Comparison of ENCODE assay signal across 18 mouse cellular contexts in genomic region chr1:188830527-188831407, GRCm38 (mm10).
DNase-seq lines count a peak whose midpoint lies in the region; ATAC-seq and TF ChIP-seq lines count a peak whose summit lies in the region.
"Had no signal": no experiment of that assay in that cellular context is flagged by ENCODE, and none has a peak within 500 bp of the region (broad histone marks: within the 10 kb centered on the region; RNA-seq: fewer than 3 reads in every experiment).

No protein-coding gene starts in this region.

- no peak overlapping the region for H3K4me3 ChIP-seq in hindbrain, embryonic 10.5 days
- no peak overlapping the region for H3K4me3 ChIP-seq in hindbrain, embryonic 16.5 days (ENCODE audit: low read length)
- no peak overlapping the region for H3K4me3 ChIP-seq in limb, embryonic 12.5 days (replicated peaks)
- no peak overlapping the region for H3K4me3 ChIP-seq in liver, postnatal 0 days (ENCODE audit: low read depth, low read length)
- H3K4me3 ChIP-seq: embryonic facial prominence, embryonic 15.5 days; heart, embryonic 10.5 days; limb, embryonic 15.5 days; neural tube, embryonic 15.5 days had no signal

- WGBS in hindbrain, embryonic 10.5 days = 67% methylated on average over 11 of the region's 11 CpGs
- WGBS in hindbrain, embryonic 16.5 days = 62% methylated on average over 11 of the region's 11 CpGs
- WGBS in limb, embryonic 12.5 days = 40% methylated on average over 11 of the region's 11 CpGs
- 47% methylated on average over 11 of the region's 11 CpGs for WGBS in liver, postnatal 0 days (ENCODE audit: insufficient replicate concordance)

- peaks cover 34% of the 10 kb centered on the region for H3K4me1 ChIP-seq in hindbrain, embryonic 10.5 days (replicated peaks)
- peaks cover 4% of the 10 kb centered on the region; the same call in 1 of the 2 replicates for H3K4me1 ChIP-seq in hindbrain, embryonic 16.5 days (ENCODE audit: control insufficient read depth, insufficient read depth, low read depth, low read length)
- peaks cover 12% of the 10 kb centered on the region for H3K4me1 ChIP-seq in limb, embryonic 12.5 days (replicated peaks)
- no peaks in the 10 kb centered on the region for H3K4me1 ChIP-seq in liver, postnatal 0 days (ENCODE audit: insufficient read depth)
- H3K4me1 ChIP-seq: embryonic facial prominence, embryonic 15.5 days; heart, embryonic 10.5 days had no signal

- no peak for ATAC-seq in hindbrain, embryonic 16.5 days
- no peak for ATAC-seq in limb, embryonic 12.5 days (ENCODE audit: insufficient number of reproducible peaks, insufficient read depth, low FRiP score, low TSS enrichment, low read depth)
- ATAC-seq in liver, postnatal 0 days = peak; percentile 35; the same call in 1 of the 2 replicates
- ATAC-seq: forebrain, embryonic 14.5 days; inflammation-experienced regulatory T-cells, adult 6 months had no signal

- H3K36me3 ChIP-seq in hindbrain, embryonic 10.5 days = no peaks in the 10 kb centered on the region
- no peaks in the 10 kb centered on the region for H3K36me3 ChIP-seq in hindbrain, embryonic 16.5 days (ENCODE audit: control insufficient read depth, insufficient read depth, low read length)
- H3K36me3 ChIP-seq in limb, embryonic 12.5 days = no peaks in the 10 kb centered on the region
- no peaks in the 10 kb centered on the region for H3K36me3 ChIP-seq in liver, postnatal 0 days (replicated peaks; ENCODE audit: insufficient read depth, low read length)
- H3K36me3 ChIP-seq: embryonic facial prominence, embryonic 15.5 days; heart, embryonic 10.5 days; limb, embryonic 15.5 days; neural tube, embryonic 15.5 days had no signal

- H3K27me3 ChIP-seq in hindbrain, embryonic 10.5 days (ENCODE audit: insufficient read depth, poor library complexity, severe bottlenecking) = peaks cover under 1% of the 10 kb centered on the region; the same call in 1 of the 2 replicates
- no peaks in the 10 kb centered on the region for H3K27me3 ChIP-seq in hindbrain, embryonic 16.5 days (replicated peaks; ENCODE audit: control insufficient read depth, insufficient read depth, low read length)
- 0 out of 2 replicates have a peak, but pooled peaks cover 4% of the 10 kb centered on the region for H3K27me3 ChIP-seq in limb, embryonic 12.5 days
- no peaks in the 10 kb centered on the region for H3K27me3 ChIP-seq in liver, postnatal 0 days (ENCODE audit: insufficient read depth, low read length)
- H3K27me3 ChIP-seq: neural tube, embryonic 15.5 days had no signal

- no peak for TF ChIP-seq CTCF in liver, postnatal 0 days (IDR thresholded peaks at IDR 0.05; ENCODE audit: low read depth)

- H3K9ac ChIP-seq in hindbrain, embryonic 16.5 days (ENCODE audit: low read depth, low read length) = no peak overlapping the region
- no peak overlapping the region for H3K9ac ChIP-seq in limb, embryonic 12.5 days (replicated peaks)
- no peak overlapping the region for H3K9ac ChIP-seq in liver, postnatal 0 days (replicated peaks)
- H3K9ac ChIP-seq: embryonic facial prominence, embryonic 15.5 days; limb, embryonic 15.5 days; neural tube, embryonic 15.5 days had no signal

- 0 out of 2 replicates have a peak, but pooled peaks have one; percentile 17 for TF ChIP-seq EP300 in liver, postnatal 0 days (IDR thresholded peaks at IDR 0.05; ENCODE audit: low read depth)

- H3K27ac ChIP-seq in hindbrain, embryonic 10.5 days = peak overlapping the region; percentile 53; the same call in 1 of the 2 replicates
- H3K27ac ChIP-seq in hindbrain, embryonic 16.5 days (ENCODE audit: low read depth, low read length) = no peak overlapping the region
- H3K27ac ChIP-seq in limb, embryonic 12.5 days = 0 out of 2 replicates have a peak overlapping the region, but pooled peaks have one; percentile 20
- H3K27ac ChIP-seq in liver, postnatal 0 days (ENCODE audit: low read depth) = no peak overlapping the region
- H3K27ac ChIP-seq: embryonic facial prominence, embryonic 15.5 days; heart, embryonic 10.5 days; limb, embryonic 15.5 days; neural tube, embryonic 15.5 days had no signal

- no peaks in the 10 kb centered on the region for H3K9me3 ChIP-seq in hindbrain, embryonic 10.5 days
- no peaks in the 10 kb centered on the region for H3K9me3 ChIP-seq in hindbrain, embryonic 16.5 days (ENCODE audit: control insufficient read depth, low read length)
- H3K9me3 ChIP-seq in limb, embryonic 12.5 days = no peaks in the 10 kb centered on the region
- H3K9me3 ChIP-seq in liver, postnatal 0 days (ENCODE audit: low read length) = no peaks in the 10 kb centered on the region
- H3K9me3 ChIP-seq: embryonic facial prominence, embryonic 15.5 days; heart, embryonic 10.5 days; limb, embryonic 15.5 days; neural tube, embryonic 15.5 days had no signal

- H3K4me2 ChIP-seq in hindbrain, embryonic 16.5 days (ENCODE audit: low read length) = no peak overlapping the region
- no peak overlapping the region for H3K4me2 ChIP-seq in limb, embryonic 12.5 days
- H3K4me2 ChIP-seq in liver, postnatal 0 days (ENCODE audit: low read depth, low read length) = no peak overlapping the region
- H3K4me2 ChIP-seq: embryonic facial prominence, embryonic 15.5 days; limb, embryonic 15.5 days; neural tube, embryonic 15.5 days had no signal

- no peak for DNase-seq in hindbrain, embryonic 10.5 days (ENCODE audit: low spot score)
- peak; percentile 14 for DNase-seq in embryo, embryonic 9.5 days (ENCODE audit: extremely low spot score)
- no peak for DNase-seq in liver, postnatal 0 days
- no peak for DNase-seq in layer of hippocampus, adult 18-20 months (ENCODE audit: low spot score in 2 of 2)
- no peak for DNase-seq in thymus, postnatal 0 days (ENCODE audit: low spot score)
- DNase-seq in Muller cell, postnatal 12 days (ENCODE audit: inconsistent ontology term) = no peak
- DNase-seq: cerebellum, adult 9-11 months; gastrocnemius, postnatal 10 days; kidney, postnatal 10 days; right cerebral cortex, adult 18-20 months had no signal

Comparison
In these comparisons a context has a peak if more than half of its experiments do, and no peak if none do; other contexts are left out.
1. H3K27ac ChIP-seq: peak in hindbrain, embryonic 10.5 days (single experiment) and limb, embryonic 12.5 days (single experiment); none in hindbrain, embryonic 16.5 days (single experiment) and liver, postnatal 0 days (single experiment).